Mouse (Mus musculus) liver, embryonic 15.5 days (tissue): Measurements from ENCODE around the gene Cbr4. TPM values are rescaled to one million over a fixed set of nuclear protein-coding genes. Genes with fewer than 3 reads are reported as not detected.

Experiments used
- ATAC-seq: fragments of 200-750 bp; cut with Nextera tagmentation; 2 replicates; pipeline ENCODE4 v1.8.0; 2017; ENCODE audit warnings: moderate number of reproducible peaks, mild to moderate bottlenecking, moderate library complexity; ENCODE audit not compliant: insufficient read depth
- H3K27ac ChIP-seq: fragments of 300-500 bp; sonication (generic); replicated peaks from 2 replicates; pipeline ENCODE4 v1.5.1; 2015; ENCODE audit warnings: mild to moderate bottlenecking, inconsistent platforms
- H3K27me3 ChIP-seq: fragments of 300-500 bp; sonication (generic); 2 replicates; pipeline ENCODE4 v1.6.1; 2015; ENCODE audit warnings: mild to moderate bottlenecking, inconsistent platforms
- H3K36me3 ChIP-seq: fragments of 300-500 bp; sonication (generic); replicated peaks from 2 replicates; pipeline ENCODE4 v1.6.1; 2015; ENCODE audit warnings: moderate library complexity, mild to moderate bottlenecking, inconsistent platforms
- H3K4me1 ChIP-seq: fragments of 300-500 bp; sonication (generic); replicated peaks from 2 replicates; pipeline ENCODE4 v1.6.1; 2015; ENCODE audit warnings: inconsistent platforms
- H3K4me2 ChIP-seq: fragments of 300-500 bp; sonication (generic); 2 replicates; pipeline ENCODE4 v1.6.1; 2015; ENCODE audit warnings: moderate library complexity, mild to moderate bottlenecking, inconsistent platforms
- H3K4me3 ChIP-seq: fragments of 300-500 bp; sonication (generic); replicated peaks from 2 replicates; pipeline ENCODE4 v1.5.1; 2015; ENCODE audit warnings: mild to moderate bottlenecking, inconsistent platforms
- H3K9ac ChIP-seq: fragments of 300-500 bp; sonication (generic); 2 replicates; pipeline ENCODE4 v1.6.1; 2015; ENCODE audit warnings: moderate library complexity, mild to moderate bottlenecking, inconsistent platforms
- H3K9me3 ChIP-seq: fragments of 300-500 bp; sonication (generic); replicated peaks from 2 replicates; pipeline ENCODE4 v1.6.1; 2016; ENCODE audit warnings: inconsistent platforms
- WGBS: fragments of 180-500 bp; shearing (Covaris S2); methylation state at CpG from one replicate; pipeline ENCODE4 v1.1.7; 2015; ENCODE audit warnings: mixed read lengths; ENCODE audit not compliant: insufficient replicate concordance; 5-methylcytosine and 5-hydroxymethylcytosine counted together
- polyA plus RNA-seq: library from polyadenylated mRNA; unstranded; fragments of >200 nt; fragmentation: Nextera tagmentation; extraction: Ambion mirVana; gene quantifications from 2 replicates; pipeline ENCODE4 v1.2.1, GENCODE M21; 2015

Cbr4 gene
- polyA plus RNA-seq, 1 experiment from 2014 or later: 19.5 TPM

DNA sequence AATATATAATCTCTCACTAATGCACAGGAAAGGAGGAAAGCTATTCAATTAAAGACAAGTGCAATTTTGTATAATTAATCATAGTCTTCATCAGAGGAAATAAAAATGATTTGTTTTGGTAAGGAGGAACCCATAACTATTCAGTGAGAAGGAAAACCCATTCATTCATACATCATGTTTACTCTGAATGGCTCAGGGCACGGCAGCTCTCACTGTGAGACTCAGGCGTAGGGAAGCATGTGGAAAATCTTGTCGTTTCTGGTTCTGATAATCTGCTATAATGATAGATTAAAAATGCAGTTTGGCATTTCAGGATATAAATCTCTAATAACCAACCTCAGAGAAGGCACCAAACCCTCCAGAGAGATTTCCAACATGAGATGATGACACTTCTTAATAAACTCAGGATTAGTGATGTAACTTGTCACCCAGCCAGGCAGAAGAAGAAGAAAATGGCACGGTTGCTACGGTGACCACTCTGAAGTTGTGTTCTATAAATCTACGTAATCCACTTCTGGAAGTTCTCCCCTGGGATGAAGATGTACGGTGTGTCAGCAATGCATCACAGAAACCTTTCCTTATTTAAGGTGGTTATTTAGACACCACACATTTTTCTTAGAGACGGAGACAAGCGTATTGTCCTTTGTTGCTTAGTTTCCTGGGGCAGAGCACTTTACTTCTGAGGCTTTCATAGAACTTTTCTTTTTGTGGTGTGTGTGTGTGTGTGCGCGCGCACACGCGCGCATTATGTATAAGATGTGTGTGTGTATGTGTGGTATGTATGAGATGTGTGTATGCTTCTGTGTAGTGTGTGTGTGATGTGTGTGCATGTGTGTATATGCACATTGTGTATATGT is 20.6 kb upstream of the Cbr4 start:
- ATAC-seq: no peak

DNA sequence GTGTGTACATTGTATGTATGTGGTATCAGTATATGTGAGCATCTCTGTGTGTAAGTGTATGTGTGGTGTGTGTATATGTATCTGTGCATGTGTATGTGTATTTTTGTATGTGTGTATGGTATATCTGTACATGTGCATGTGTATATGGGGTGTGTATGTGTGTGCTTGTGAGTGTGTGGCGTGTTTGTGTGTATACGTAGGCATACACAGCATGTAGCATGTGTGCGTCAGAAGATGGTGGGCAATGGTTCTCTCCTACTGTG is 20.1 kb upstream of the Cbr4 start:
- no peak overlapping the region for H3K27ac ChIP-seq
- H3K9ac ChIP-seq: no peak overlapping the region
- no peaks in the 10 kb centered on the region for H3K9me3 ChIP-seq
- no peak for ATAC-seq
- H3K36me3 ChIP-seq: no peaks in the 10 kb centered on the region
- H3K4me1 ChIP-seq: no peaks in the 10 kb centered on the region
- no peaks in the 10 kb centered on the region for H3K27me3 ChIP-seq
- H3K4me2 ChIP-seq: no peak overlapping the region
- H3K4me3 ChIP-seq: no peak overlapping the region
- 69% methylated on average over 3 of the region's 3 CpGs for WGBS

More for the DNA sequence above, 20.6 kb upstream of the Cbr4 start:
- 82% methylated on average over 15 of the region's 15 CpGs for WGBS
- no peaks in the 10 kb centered on the region for H3K9me3 ChIP-seq
- no peaks in the 10 kb centered on the region for H3K36me3 ChIP-seq
- H3K4me3 ChIP-seq: no peak overlapping the region
- no peak overlapping the region for H3K27ac ChIP-seq
- H3K4me1 ChIP-seq: no peaks in the 10 kb centered on the region
- no peak overlapping the region for H3K9ac ChIP-seq
- H3K4me2 ChIP-seq: no peak overlapping the region
- H3K27me3 ChIP-seq: no peaks in the 10 kb centered on the region

DNA sequence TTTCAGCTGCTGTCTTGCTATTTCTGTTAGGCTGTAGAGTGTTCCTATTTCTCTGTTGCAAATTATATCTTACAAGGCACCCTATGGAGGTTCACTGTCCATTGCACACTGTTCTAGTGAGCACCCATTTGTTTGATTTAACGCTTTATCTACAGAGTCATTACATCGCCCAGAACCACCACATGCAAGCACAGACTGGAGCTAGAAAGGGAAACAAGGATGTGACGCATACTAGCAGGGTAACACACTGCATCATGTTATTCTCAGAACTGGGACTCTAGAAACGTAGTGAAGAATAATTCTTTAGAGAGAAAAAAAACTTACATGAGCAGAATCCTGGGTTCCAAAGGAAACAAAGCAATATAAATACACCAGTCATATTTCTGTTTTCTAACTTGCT is 17.3 kb upstream of the Cbr4 start:
- 62% methylated on average over 4 of the region's 4 CpGs for WGBS
- no peak overlapping the region for H3K4me2 ChIP-seq
- no peak overlapping the region for H3K4me3 ChIP-seq
- no peaks in the 10 kb centered on the region for H3K9me3 ChIP-seq
- no peak for ATAC-seq
- H3K27me3 ChIP-seq: no peaks in the 10 kb centered on the region
- H3K9ac ChIP-seq: no peak overlapping the region
- no peaks in the 10 kb centered on the region for H3K36me3 ChIP-seq
- H3K27ac ChIP-seq: no peak overlapping the region
- no peaks in the 10 kb centered on the region for H3K4me1 ChIP-seq

DNA sequence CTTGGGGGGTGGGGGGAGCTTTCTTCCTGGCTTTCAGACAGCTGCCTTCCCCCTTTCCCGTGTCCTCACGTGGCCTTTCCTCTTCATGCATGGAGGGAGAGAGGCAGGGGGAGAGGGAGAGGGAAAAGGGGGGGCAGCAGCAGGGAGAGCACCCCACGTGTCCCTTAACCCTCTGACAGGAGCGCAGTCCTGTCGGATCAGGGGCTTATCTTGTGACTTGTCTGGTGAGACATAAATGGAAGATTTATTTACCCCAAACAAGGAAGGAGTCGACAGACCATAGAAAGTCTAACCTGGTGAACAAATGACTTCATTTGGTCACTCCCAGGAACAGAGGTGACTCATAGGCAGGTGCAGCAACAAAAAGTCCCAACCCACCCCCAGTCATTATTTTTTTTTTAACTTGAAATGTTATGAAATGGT is 12.3 kb upstream of the Cbr4 start:
- no peak for ATAC-seq
- H3K4me3 ChIP-seq: no peak overlapping the region
- no peak overlapping the region for H3K4me2 ChIP-seq
- no peaks in the 10 kb centered on the region for H3K4me1 ChIP-seq
- H3K9ac ChIP-seq: no peak overlapping the region
- H3K9me3 ChIP-seq: no peaks in the 10 kb centered on the region
- H3K36me3 ChIP-seq: no peaks in the 10 kb centered on the region
- WGBS: 50% methylated on average over 6 of the region's 6 CpGs
- no peak overlapping the region for H3K27ac ChIP-seq
- H3K27me3 ChIP-seq: no peaks in the 10 kb centered on the region

DNA sequence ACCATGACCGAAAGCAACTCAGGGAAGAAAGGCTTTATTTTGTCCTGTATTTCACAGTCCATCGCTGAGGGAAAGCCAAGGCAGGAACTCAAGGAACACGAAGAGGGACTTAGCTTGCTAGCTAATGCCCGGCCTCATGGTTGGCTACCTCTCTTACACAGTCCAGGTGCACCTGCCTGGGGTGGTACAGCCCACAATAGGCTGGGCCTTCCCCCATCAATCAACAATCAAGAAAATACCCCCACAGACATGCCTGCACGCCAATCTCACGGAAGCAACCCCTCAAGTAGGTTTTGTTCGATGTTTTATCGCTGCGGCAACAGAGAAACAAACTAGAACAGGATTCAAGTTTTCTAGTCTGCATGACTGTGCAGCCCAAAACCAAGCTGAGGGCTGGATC is 11.4 kb upstream of the Cbr4 start:
- Histone ChIP-seq H3K27me3 (no peaks in the 10 kb centered on the region), H3K4me3 (no peak overlapping the region), H3K9ac (no peak overlapping the region), H3K4me1 (no peaks in the 10 kb centered on the region), H3K4me2 (no peak overlapping the region), H3K36me3 (no peaks in the 10 kb centered on the region), H3K27ac (no peak overlapping the region), H3K9me3 (no peaks in the 10 kb centered on the region)
- no peak for ATAC-seq
- 74% methylated on average over 9 of the region's 9 CpGs for WGBS

DNA sequence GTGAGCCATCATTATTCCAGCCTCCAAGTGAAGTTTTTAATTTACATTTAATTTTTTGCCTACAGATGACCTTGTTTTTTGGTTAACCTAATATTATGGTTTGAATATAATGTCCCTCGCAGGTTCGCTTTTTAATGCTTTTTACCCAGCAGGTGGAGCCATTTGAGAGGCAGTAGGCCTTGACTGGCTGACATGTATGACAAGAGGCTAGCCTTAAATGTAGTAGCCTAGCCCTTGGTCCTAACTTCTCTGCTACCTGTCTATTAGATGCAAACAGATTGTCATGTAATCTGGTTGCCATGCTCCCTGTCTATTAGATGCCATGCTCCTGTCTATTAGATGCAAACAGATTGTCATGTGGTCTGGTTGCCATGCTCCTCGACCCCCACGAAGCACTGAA is 9.4 kb upstream of the Cbr4 start:
- Histone ChIP-seq H3K27me3 (no peaks in the 10 kb centered on the region), H3K4me1 (no peaks in the 10 kb centered on the region), H3K4me3 (no peak overlapping the region), H3K4me2 (no peak overlapping the region), H3K9me3 (no peaks in the 10 kb centered on the region), H3K36me3 (no peaks in the 10 kb centered on the region), H3K9ac (no peak overlapping the region), H3K27ac (no peak overlapping the region)
- no peak for ATAC-seq
- 73% methylated on average over 4 of the region's 4 CpGs for WGBS

DNA sequence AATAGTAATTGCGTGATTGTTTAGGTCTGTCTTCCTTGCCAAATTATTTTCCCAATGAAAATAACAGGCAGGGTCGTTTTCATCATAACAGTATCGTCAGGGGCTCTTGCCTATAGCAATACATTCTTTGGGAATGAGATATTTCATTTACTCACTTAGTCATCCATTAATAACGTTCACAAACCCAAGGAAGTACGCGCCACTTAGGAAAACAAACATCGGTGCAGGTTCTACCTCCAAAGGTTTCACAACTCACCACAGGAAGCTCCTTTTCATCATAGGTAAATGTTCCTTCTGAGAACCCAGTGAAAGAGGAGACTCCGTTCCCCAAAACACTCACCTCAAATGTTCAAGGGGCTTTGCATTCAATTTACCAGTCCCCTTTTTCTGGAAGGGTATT is 8.7 kb upstream of the Cbr4 start:
- Histone ChIP-seq H3K9me3 (no peaks in the 10 kb centered on the region), H3K4me2 (no peak overlapping the region), H3K27ac (no peak overlapping the region), H3K4me3 (no peak overlapping the region), H3K27me3 (no peaks in the 10 kb centered on the region), H3K36me3 (no peaks in the 10 kb centered on the region), H3K4me1 (no peaks in the 10 kb centered on the region), H3K9ac (no peak overlapping the region)
- no peak for ATAC-seq
- 67% methylated on average over 8 of the region's 8 CpGs for WGBS

DNA sequence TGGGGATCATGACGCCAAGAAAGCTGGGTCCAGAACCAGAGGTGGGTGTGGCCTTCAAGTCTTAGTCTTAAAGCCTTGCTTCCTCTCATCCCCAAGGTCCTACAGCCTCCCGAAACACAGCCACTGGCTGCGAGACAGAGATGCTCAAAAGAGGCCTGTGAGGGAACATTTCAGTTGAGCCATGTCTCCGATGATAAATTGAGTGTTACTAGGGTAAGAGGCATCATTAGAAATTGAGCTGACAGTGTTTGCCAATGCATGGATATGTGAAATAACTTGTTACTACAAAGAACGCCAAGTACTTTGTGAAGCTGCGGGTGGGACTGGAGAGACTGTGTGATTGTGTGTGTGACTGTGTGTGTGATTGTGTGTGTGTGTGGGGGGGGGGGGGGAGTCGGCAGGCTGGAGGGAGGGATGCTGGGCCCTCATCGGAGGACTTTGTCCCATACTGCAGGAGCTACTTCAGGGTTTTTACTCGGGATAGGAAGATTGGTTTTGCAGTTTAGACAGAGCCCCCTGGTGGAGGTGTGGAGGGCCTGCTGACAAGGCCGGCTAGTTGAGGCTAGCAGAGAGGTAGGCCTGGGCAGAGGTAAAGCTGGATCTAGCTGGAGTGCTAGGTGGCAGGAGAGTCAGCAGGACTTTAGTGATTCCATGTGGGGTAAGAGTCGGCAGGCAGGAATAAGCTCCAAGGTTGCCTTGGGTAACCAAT is 7.9 kb upstream of the Cbr4 start:
- H3K4me3 ChIP-seq: no peak overlapping the region
- no peaks in the 10 kb centered on the region for H3K36me3 ChIP-seq
- no peaks in the 10 kb centered on the region for H3K9me3 ChIP-seq
- ATAC-seq: no peak
- H3K4me1 ChIP-seq: no peaks in the 10 kb centered on the region
- no peak overlapping the region for H3K27ac ChIP-seq
- H3K9ac ChIP-seq: no peak overlapping the region
- 49% methylated on average over 11 of the region's 11 CpGs for WGBS
- no peak overlapping the region for H3K4me2 ChIP-seq
- H3K27me3 ChIP-seq: no peaks in the 10 kb centered on the region

DNA sequence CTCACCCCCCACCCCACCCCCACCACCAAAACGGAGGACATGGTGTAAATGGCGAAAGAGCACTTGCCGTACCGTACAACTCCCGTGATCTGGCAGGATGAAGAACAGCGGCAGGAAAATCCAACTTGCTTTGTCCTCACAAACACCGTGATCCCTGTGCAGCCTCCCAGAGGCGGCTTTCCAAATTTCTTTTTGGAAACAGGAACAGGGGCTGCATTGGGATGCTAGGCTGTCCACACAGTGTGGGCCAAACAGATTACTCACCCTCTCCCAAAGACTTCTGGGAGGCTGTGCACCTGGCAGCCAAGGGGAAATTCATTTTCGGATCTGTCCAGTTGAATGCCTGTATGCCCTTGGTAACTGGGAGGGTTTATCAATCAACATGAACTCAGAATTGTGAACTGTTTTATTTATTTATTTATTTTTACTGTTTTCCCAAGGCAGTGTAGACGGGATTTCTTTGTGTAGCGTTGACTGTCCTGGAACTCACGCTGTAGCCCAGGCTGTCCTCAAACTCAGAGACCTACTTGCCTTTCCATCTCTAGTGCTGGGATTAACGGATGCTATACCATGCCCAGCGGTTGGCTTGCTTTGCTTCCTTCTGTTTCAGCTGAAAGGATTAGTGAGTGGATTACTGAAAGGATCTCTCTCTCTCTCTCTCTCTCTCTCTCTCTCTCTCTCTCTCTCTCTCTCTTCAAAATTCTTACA is 7.1 kb upstream of the Cbr4 start:
- H3K4me2 ChIP-seq: no peak overlapping the region

DNA sequence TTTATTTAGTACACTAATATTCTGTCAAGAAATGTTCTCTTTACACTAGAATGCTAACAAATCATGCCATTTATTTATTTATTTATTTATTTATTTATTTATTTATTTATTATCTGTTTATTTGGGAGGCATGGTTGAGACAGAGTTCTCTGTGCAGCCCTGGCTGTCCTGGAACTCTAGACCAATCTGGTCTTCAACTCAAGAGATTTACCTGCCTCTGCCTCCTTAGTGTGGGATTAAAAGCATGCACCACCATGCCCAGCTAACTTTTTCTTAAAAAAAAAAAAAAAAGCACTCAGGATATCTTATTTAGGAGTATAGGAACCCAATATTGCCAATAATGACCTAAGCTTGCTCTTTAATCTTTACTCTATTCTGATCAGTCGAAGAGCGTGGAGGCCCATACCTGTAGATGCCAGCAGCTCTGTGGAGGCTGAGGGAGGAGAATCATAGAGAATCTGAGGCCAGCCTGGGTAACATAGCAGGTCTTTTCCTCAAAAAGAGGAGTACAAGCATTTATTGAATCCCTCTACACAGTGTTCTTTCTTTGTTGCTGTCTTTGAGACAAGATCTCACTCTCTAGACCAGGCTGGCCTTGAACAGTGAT is 508 bp upstream of the Cbr4 start:
- Histone ChIP-seq H3K27me3 (no peaks in the 10 kb centered on the region), H3K4me1 (peaks cover 13% of the 10 kb centered on the region), H3K36me3 (peaks cover 6% of the 10 kb centered on the region; the same call in 1 of the 2 replicates), H3K4me3 (peak overlapping the region; percentile 77), H3K4me2 (peak overlapping the region; percentile 82; the same call in 1 of the 2 replicates), H3K9ac (no peak overlapping the region), H3K9me3 (no peaks in the 10 kb centered on the region), H3K27ac (no peak overlapping the region)
- WGBS: 77% methylated on average over 2 of the region's 2 CpGs
- ATAC-seq: no peak

More for the DNA sequence above, 7.1 kb upstream of the Cbr4 start:
- H3K4me3 ChIP-seq: no peak overlapping the region
- no peak overlapping the region for H3K9ac ChIP-seq
- no peaks in the 10 kb centered on the region for H3K4me1 ChIP-seq
- no peak overlapping the region for H3K27ac ChIP-seq
- ATAC-seq: no peak
- no peaks in the 10 kb centered on the region for H3K27me3 ChIP-seq
- no peaks in the 10 kb centered on the region for H3K9me3 ChIP-seq
- WGBS: 71% methylated on average over 14 of the region's 14 CpGs
- H3K36me3 ChIP-seq: no peaks in the 10 kb centered on the region

DNA sequence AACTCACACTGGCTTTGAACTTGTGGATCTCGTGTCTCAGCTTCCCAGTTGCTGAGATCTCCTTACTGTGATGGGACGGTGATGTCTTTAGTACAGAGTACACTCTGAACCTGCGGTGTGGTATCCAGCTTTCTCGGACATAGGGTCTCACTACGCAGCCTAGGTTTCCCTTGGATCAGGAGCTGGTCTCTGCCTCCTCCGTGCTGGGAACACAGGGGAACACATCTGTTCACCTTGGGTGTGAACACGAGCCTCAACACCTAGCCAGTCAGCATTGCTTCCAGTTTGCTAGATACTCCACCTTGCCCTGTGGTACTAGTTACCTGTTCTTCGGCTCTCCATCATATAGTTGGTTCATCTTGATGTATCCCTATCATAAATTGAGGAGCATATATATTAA is 1.1 kb downstream of the Cbr4 start:
- Histone ChIP-seq H3K27me3 (no peaks in the 10 kb centered on the region), H3K9ac (no peak overlapping the region), H3K9me3 (no peaks in the 10 kb centered on the region), H3K4me1 (peaks cover 13% of the 10 kb centered on the region), H3K4me2 (peak overlapping the region; percentile 82), H3K27ac (no peak overlapping the region), H3K4me3 (peak overlapping the region; percentile 77), H3K36me3 (peaks cover 9% of the 10 kb centered on the region; the same call in 1 of the 2 replicates)
- ATAC-seq: no peak
- 79% methylated on average over 8 of the region's 8 CpGs for WGBS
